Mouse (Mus musculus): ENCODE results near the gene Lgals1. TPM values are rescaled to one million over a fixed set of nuclear protein-coding genes. Genes with fewer than 3 reads are reported as not detected.

The Lgals1 gene
- total and polyA plus RNA-seq, 3 experiments: 637 to 805 (median 735) TPM

- no peaks in the 10 kb centered on the region for H3K36me3 ChIP-seq (replicated peaks in 1 of 2; ENCODE audit: control insufficient read depth in 1 of 2, insufficient read depth in 1 of 2, low read length in 1 of 2)
- no peak overlapping the region for H3K27ac ChIP-seq (ENCODE audit: insufficient read depth, low read depth)
- DNase-seq (ENCODE audit: extremely low read depth): no peak
- dilution Hi-C loops (cut with MboI; ENCODE audit: extremely low pct_ligation_motif_present, extremely low pct_unique_long_range_greater_than_20kb, low sequenced_read_pairs): no loop called here
- in situ Hi-C loops (cut with MboI; ENCODE audit: low pct_ligation_motif_present, low pct_unique_long_range_greater_than_20kb, low sequenced_read_pairs): no loop called here
- H3K9me3 ChIP-seq (replicated peaks; ENCODE audit: low read length): no peaks in the 10 kb centered on the region
- no peak overlapping the region for H3K4me3 ChIP-seq (replicated peaks in 1 of 3; ENCODE audit: low read depth in 2 of 3, low read length in 2 of 3, poor library complexity in 1 of 3)
- peaks cover 15 to 30% of the 10 kb centered on the region in 2 experiments for H3K4me1 ChIP-seq (ENCODE audit: control insufficient read depth in 1 of 2, insufficient read depth in 2 of 2)
- peaks cover 44% of the 10 kb centered on the region for H3K27me3 ChIP-seq (replicated peaks)
- TF ChIP-seq KAT2A (IDR thresholded peaks at IDR 0.05; ENCODE audit: insufficient replicate concordance, low read length): no peak
- no peak for TF ChIP-seq CHD2 (IDR thresholded peaks at IDR 0.05; ENCODE audit: low read length)
- TF ChIP-seq NELFE (IDR thresholded peaks at IDR 0.05; ENCODE audit: low read depth, low read length): no peak
- TF ChIP-seq USF1 (IDR thresholded peaks at IDR 0.05; ENCODE audit: low read depth, low read length): no peak
- TF ChIP-seq MAZ (IDR thresholded peaks at IDR 0.05; ENCODE audit: low read depth, low read length): no peak
- TF ChIP-seq CTCF (conservative IDR thresholded peaks at IDR 0.05 in 1 of 2, IDR thresholded peaks at IDR 0.05 in 1 of 2; ENCODE audit: low read depth in 2 of 2, low read length in 2 of 2): no peak
- TF ChIP-seq BHLHE40 (IDR thresholded peaks at IDR 0.05; ENCODE audit: low read depth, low read length): no peak
- no peak for TF ChIP-seq TBP (conservative IDR thresholded peaks at IDR 0.05; ENCODE audit: low read depth, low read length)
- TF ChIP-seq POLR2A (IDR thresholded peaks at IDR 0.05; ENCODE audit: low read depth, low read length): no peak
- TF ChIP-seq NRF1 (IDR thresholded peaks at IDR 0.05; ENCODE audit: low read depth, low read length): no peak
- no peak for TF ChIP-seq MXI1 (IDR thresholded peaks at IDR 0.05; ENCODE audit: low read depth, low read length)
- TF ChIP-seq JUN (IDR thresholded peaks at IDR 0.05; ENCODE audit: insufficient read depth, low read depth, low read length): no peak
- TF ChIP-seq PAX5 (IDR thresholded peaks at IDR 0.05; ENCODE audit: low read length): no peak
- TF ChIP-seq ZKSCAN1 (IDR thresholded peaks at IDR 0.05; ENCODE audit: borderline replicate concordance, low read depth, low read length): no peak
- TF ChIP-seq HCFC1 (IDR thresholded peaks at IDR 0.05; ENCODE audit: low read depth, low read length): no peak
- H3K9ac ChIP-seq (ENCODE audit: insufficient read depth, low read depth): no peak overlapping the region
- no peaks in the 10 kb centered on the region for H3K79me2 ChIP-seq (replicated peaks; ENCODE audit: control insufficient read depth, extremely low read depth, insufficient read depth, poor library complexity, severe bottlenecking)
- H3K4me2 ChIP-seq (ENCODE audit: insufficient read depth, low read depth, poor library complexity, severe bottlenecking): no peak overlapping the region
Measured at GRCm38 (mm10) chr15:78977676-78978159, 51.2 kb downstream of the Lgals1 start.

- H3K4me1 ChIP-seq (ENCODE audit: control insufficient read depth in 1 of 2, insufficient read depth in 2 of 2): peaks cover 16 to 30% of the 10 kb centered on the region in 2 experiments
- no peak overlapping the region for H3K27ac ChIP-seq (ENCODE audit: insufficient read depth, low read depth)
- DNase-seq (ENCODE audit: extremely low read depth): no peak
- no peak overlapping the region for H3K4me2 ChIP-seq (ENCODE audit: insufficient read depth, low read depth, poor library complexity, severe bottlenecking)
- H3K36me3 ChIP-seq (replicated peaks in 1 of 2; ENCODE audit: control insufficient read depth in 1 of 2, insufficient read depth in 1 of 2, low read length in 1 of 2): no peaks in the 10 kb centered on the region
- H3K79me2 ChIP-seq (replicated peaks; ENCODE audit: control insufficient read depth, extremely low read depth, insufficient read depth, poor library complexity, severe bottlenecking): no peaks in the 10 kb centered on the region
- dilution Hi-C loops (cut with MboI; ENCODE audit: extremely low pct_ligation_motif_present, extremely low pct_unique_long_range_greater_than_20kb, low sequenced_read_pairs): no loop called here
- in situ Hi-C loops (cut with MboI; ENCODE audit: low pct_ligation_motif_present, low pct_unique_long_range_greater_than_20kb, low sequenced_read_pairs): no loop called here
- no peak overlapping the region for H3K9ac ChIP-seq (ENCODE audit: insufficient read depth, low read depth)
- TF ChIP-seq ETS1 (conservative IDR thresholded peaks at IDR 0.05; ENCODE audit: low read depth, low read length) (peak; percentile 52; the same call in 1 of the 2 replicates), RCOR1 (conservative IDR thresholded peaks at IDR 0.05; ENCODE audit: low read depth, low read length) (no peak), BHLHE40 (IDR thresholded peaks at IDR 0.05; ENCODE audit: low read depth, low read length) (peak; percentile 33; the same call in 1 of the 2 replicates), IRF4 (IDR thresholded peaks at IDR 0.05; ENCODE audit: low read depth, low read length) (peak; percentile 49; the same call in 1 of the 2 replicates), SMC3 (IDR thresholded peaks at IDR 0.05; ENCODE audit: low read depth, low read length) (no peak), MAZ (IDR thresholded peaks at IDR 0.05; ENCODE audit: low read depth, low read length) (0 out of 2 replicates have a peak, but pooled peaks have one; percentile 8), ZC3H11A (IDR thresholded peaks at IDR 0.05; ENCODE audit: low read depth, low read length) (no peak), CTCF (conservative IDR thresholded peaks at IDR 0.05 in 1 of 2, IDR thresholded peaks at IDR 0.05 in 1 of 2; ENCODE audit: low read depth in 2 of 2, low read length in 2 of 2) (no peak), CHD2 (IDR thresholded peaks at IDR 0.05; ENCODE audit: low read length) (peak; percentile 65), EP300 (IDR thresholded peaks at IDR 0.05; ENCODE audit: low read length) (no peak), JUND (conservative IDR thresholded peaks at IDR 0.05; ENCODE audit: low read depth, low read length) (no peak), TCF12 (IDR thresholded peaks at IDR 0.05; ENCODE audit: low read depth, low read length) (no peak)
- no peaks in the 10 kb centered on the region for H3K9me3 ChIP-seq (replicated peaks; ENCODE audit: low read length)
- H3K4me3 ChIP-seq (replicated peaks in 1 of 3; ENCODE audit: low read depth in 2 of 3, low read length in 2 of 3, poor library complexity in 1 of 3): no peak overlapping the region
- peaks cover 32% of the 10 kb centered on the region for H3K27me3 ChIP-seq (replicated peaks)
Measured at GRCm38 (mm10) chr15:78978875-78979274, 52.4 kb downstream of the Lgals1 start.

All from CH12.LX (cell line).